Mouse (Mus musculus) frontal cortex, postnatal 36 days (tissue): ENCODE measurements around the gene Ccdc24.

Experiments
- DNase-seq, 2 experiments: peaks; one replicate each; pipeline ENCODE4 v3.0.0; 2022; ENCODE audit warnings: low spot score in 2 of 2

The Ccdc24 gene

GRCm38 (mm10) chr4:117872471-117872886 lies at the start of gene Ccdc24:
Ccdc24 (minus strand) TSS chr4:117872557.
- no peak for DNase-seq

- DNase-seq: no peak
Measured at GRCm38 (mm10) chr4:117921358-117921757, 49.0 kb upstream of the Ccdc24 start.

GRCm38 (mm10) chr4:117918762-117919161 lies 46.4 kb upstream of the Ccdc24 start:
- DNase-seq: no peak

GRCm38 (mm10) chr4:117918261-117918660 lies 45.9 kb upstream of the Ccdc24 start:
- DNase-seq: no peak

- no peak for DNase-seq
Measured at GRCm38 (mm10) chr4:117917847-117918246, 45.5 kb upstream of the Ccdc24 start.

- DNase-seq: no peak
Measured at GRCm38 (mm10) chr4:117917402-117917801, 45.0 kb upstream of the Ccdc24 start.

- DNase-seq: no peak
Measured at GRCm38 (mm10) chr4:117916386-117916785, 44.0 kb upstream of the Ccdc24 start.

GRCm38 (mm10) chr4:117915489-117916105 lies 43.2 kb upstream of the Ccdc24 start:
- peak in 1 of 2 experiments; percentile 46 for DNase-seq

- peak; percentile 94 to 95 for DNase-seq
Measured at GRCm38 (mm10) chr4:117914591-117915442, 42.5 kb upstream of the Ccdc24 start, which contains the start of gene Ipo13. Ipo13 (minus strand) TSS chr4:117914999.

- DNase-seq: no peak
Measured at GRCm38 (mm10) chr4:117914031-117914430, 41.7 kb upstream of the Ccdc24 start.

- DNase-seq: no peak
Measured at GRCm38 (mm10) chr4:117913421-117913820, 41.1 kb upstream of the Ccdc24 start.

- DNase-seq: no peak
Measured at GRCm38 (mm10) chr4:117912685-117913273, 40.4 kb upstream of the Ccdc24 start.

GRCm38 (mm10) chr4:117912131-117912561 lies 39.8 kb upstream of the Ccdc24 start:
- no peak for DNase-seq

GRCm38 (mm10) chr4:117908834-117909453 lies 36.6 kb upstream of the Ccdc24 start:
- DNase-seq: peak in 1 of 2 experiments; percentile 52

- no peak for DNase-seq
Measured at GRCm38 (mm10) chr4:117906196-117906595, 33.8 kb upstream of the Ccdc24 start.

GRCm38 (mm10) chr4:117904761-117905160 lies 32.4 kb upstream of the Ccdc24 start:
- no peak for DNase-seq

- peak in 1 of 2 experiments; percentile 68 for DNase-seq
Measured at GRCm38 (mm10) chr4:117904094-117904493, 31.7 kb upstream of the Ccdc24 start.

- no peak for DNase-seq
Measured at GRCm38 (mm10) chr4:117898111-117898510, 25.8 kb upstream of the Ccdc24 start.

GRCm38 (mm10) chr4:117896031-117896430 lies 23.7 kb upstream of the Ccdc24 start:
- no peak for DNase-seq

- no peak for DNase-seq
Measured at GRCm38 (mm10) chr4:117895339-117895738, 23.0 kb upstream of the Ccdc24 start.

GRCm38 (mm10) chr4:117894601-117895000 lies 22.2 kb upstream of the Ccdc24 start:
- DNase-seq: no peak

GRCm38 (mm10) chr4:117893376-117893775 lies 21.0 kb upstream of the Ccdc24 start:
- DNase-seq: no peak
